Mouse (Mus musculus): Measurements from ENCODE around the gene Olfr859. TPM values are rescaled to one million over a fixed set of nuclear protein-coding genes. Genes with fewer than 3 reads are reported as not detected.

The Olfr859 gene
- not detected for polyA plus RNA-seq (2014; fragmentation: Illumina TruSeq; extraction: RNeasy Lipid Tissue Mini Kit (QIAGEN cat#74804))

DNA sequence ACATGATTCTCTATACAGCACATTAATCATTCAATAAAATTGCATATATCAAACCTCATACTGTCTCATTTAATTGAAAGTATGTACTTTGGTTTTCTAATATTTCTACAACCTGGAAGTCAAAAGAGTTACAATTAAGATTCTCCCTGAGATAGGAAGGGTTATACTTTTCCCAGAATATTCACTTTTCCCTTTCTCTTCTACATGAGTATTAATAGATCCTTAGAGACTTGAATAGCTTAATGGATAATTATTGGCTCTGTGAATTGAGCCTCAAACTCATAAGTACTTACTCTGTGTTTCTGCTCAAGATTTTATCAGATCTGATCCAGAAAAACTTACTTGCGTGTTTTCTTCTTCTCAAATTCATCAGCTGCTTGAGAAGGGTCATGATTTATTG is at the start of gene Olfr859:
Gene Olfr859 (plus strand): TSS at position 301 of the 400 bp plus-strand sequence.

DNA sequence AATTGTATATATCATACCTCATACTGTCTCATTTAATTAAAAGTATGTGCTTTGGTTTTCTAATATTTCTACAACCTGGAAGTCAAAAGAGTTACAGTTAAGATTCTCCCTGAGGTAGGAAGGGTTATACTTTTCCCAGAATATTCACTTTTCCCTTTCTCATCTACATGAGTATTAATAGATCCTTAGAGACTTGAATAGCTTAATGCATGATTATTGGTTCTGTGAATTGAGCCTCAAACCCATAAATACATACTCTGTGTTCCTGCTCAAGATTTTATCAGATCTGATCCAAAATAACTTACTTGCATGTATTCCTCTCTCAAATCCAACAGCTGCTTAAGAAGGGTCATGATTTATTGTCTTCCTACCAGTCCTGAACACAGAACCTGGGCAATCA is 24.7 kb upstream of the Olfr859 start, which contains the start of gene Olfr58:
Gene Olfr58 (plus strand): TSS at position 301 of the 400 bp plus-strand sequence.

DNA sequence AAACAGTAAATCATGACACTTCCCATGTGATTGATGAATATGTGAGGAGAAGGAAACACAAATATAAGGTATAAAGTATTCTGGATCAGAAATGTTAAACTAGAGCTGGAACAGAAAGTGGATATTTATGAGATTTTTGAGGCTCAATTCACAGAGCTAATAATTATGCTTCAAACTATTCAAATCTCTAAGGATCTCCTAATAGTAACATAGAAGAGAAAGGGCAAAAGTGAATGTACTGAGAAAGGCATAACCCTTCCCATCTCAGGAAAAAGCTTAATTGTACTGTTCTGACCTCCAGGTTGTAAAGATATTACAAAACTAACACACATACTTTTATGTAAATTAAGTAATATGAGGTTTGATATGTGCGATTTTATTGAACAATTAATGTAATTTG is 44.9 kb downstream of the Olfr859 start, which contains the start of gene Olfr860:
Gene Olfr860 (minus strand): TSS at position 101 of the 400 bp plus-strand sequence.

Other genes starting within 250 kb of the Olfr859 start
- not detected for gene Olfr854, start 237.5 kb upstream of the Olfr859 start, polyA plus RNA-seq (2014; fragmentation: Illumina TruSeq; extraction: RNeasy Lipid Tissue Mini Kit (QIAGEN cat#74804))
- not detected for gene Olfr855, start 222.3 kb upstream of the Olfr859 start, polyA plus RNA-seq (2014; fragmentation: Illumina TruSeq; extraction: RNeasy Lipid Tissue Mini Kit (QIAGEN cat#74804))
- 56.7 TPM for gene Zfp317, start 182.8 kb upstream of the Olfr859 start, polyA plus RNA-seq (2014; fragmentation: Illumina TruSeq; extraction: RNeasy Lipid Tissue Mini Kit (QIAGEN cat#74804))
- gene Olfr857, start 95.5 kb upstream of the Olfr859 start, polyA plus RNA-seq (2014; fragmentation: Illumina TruSeq; extraction: RNeasy Lipid Tissue Mini Kit (QIAGEN cat#74804)), result not detected
- gene Olfr58, start 24.6 kb upstream of the Olfr859 start, polyA plus RNA-seq (2014; fragmentation: Illumina TruSeq; extraction: RNeasy Lipid Tissue Mini Kit (QIAGEN cat#74804)), result not detected
- gene Olfr860, start 44.8 kb downstream of the Olfr859 start, polyA plus RNA-seq (2014; fragmentation: Illumina TruSeq; extraction: RNeasy Lipid Tissue Mini Kit (QIAGEN cat#74804)), result not detected
- not detected for gene Olfr862, start 83.1 kb downstream of the Olfr859 start, polyA plus RNA-seq (2014; fragmentation: Illumina TruSeq; extraction: RNeasy Lipid Tissue Mini Kit (QIAGEN cat#74804))
- gene Olfr77, start 112.0 kb downstream of the Olfr859 start, polyA plus RNA-seq (2014; fragmentation: Illumina TruSeq; extraction: RNeasy Lipid Tissue Mini Kit (QIAGEN cat#74804)), result not detected
- gene Olfr866, start 223.1 kb downstream of the Olfr859 start, polyA plus RNA-seq (2014; fragmentation: Illumina TruSeq; extraction: RNeasy Lipid Tissue Mini Kit (QIAGEN cat#74804)), result not detected

Data from ovary, adult 10 weeks (tissue).